Mouse (Mus musculus) CH12.LX (cell line): ENCODE measurements around the gene Abtb1.

Experiments used
- BHLHE40 ChIP-seq: IDR thresholded peaks from 2 replicates; pipeline ENCODE4 v1.6.1; 2011; ENCODE audit warnings: mild to moderate bottlenecking, low read depth, low read length, improper control_type of control experiment
- ZNF384 ChIP-seq: IDR thresholded peaks from 2 replicates; pipeline ENCODE4 v1.6.1; 2012; ENCODE audit warnings: low read depth, low read length, improper control_type of control experiment, inconsistent platforms

GRCm38 (mm10) chr6:88810291-88810690, 31.5 kb downstream of the Abtb1 start:
- TF ChIP-seq BHLHE40 (no peak), ZNF384 (no peak)
